Mouse (Mus musculus) Patski (cell line): ENCODE measurements around the gene Nt5c3b. TPM values are rescaled to one million over a fixed set of nuclear protein-coding genes. Genes with fewer than 3 reads are reported as not detected.

Experiments
- ATAC-seq: fragments of 100-300 bp; one replicate; pipeline ENCODE4 v1.8.0; 2021
- CTCF ChIA-PET: fragments of 350-600 bp; sonication (Branson Sonifier 250); formaldehyde crosslinking; loops from one replicate; lab custom pipeline; 2022; ENCODE audit warnings: inconsistent platforms; lab: Charles Lee
- POLR2A ChIA-PET: fragments of 350-600 bp; sonication (Branson Sonifier 250); formaldehyde crosslinking; loops from one replicate; lab custom pipeline; 2022; ENCODE audit warnings: antibody characterized with exemption, inconsistent platforms; lab: Charles Lee
- DNase-seq: peaks from one replicate; pipeline ENCODE4 v3.0.0-alpha.2; 2011; ENCODE audit warnings: low read depth, low spot score
- H3K27me3 ChIP-seq: fragments of 371-371 bp; one replicate; pipeline ENCODE4 v1.5.1; 2021
- CTCF ChIP-seq: fragments of 100-300 bp; IDR thresholded peaks from one replicate; pipeline ENCODE4 v1.5.1; 2021
- in situ Hi-C: fragments of 300-500 bp; cut with MboI; formaldehyde crosslinking; loops from 3 replicates; pipeline ENCODE4 v1.11.1; 2018; ENCODE audit warnings: low pct_unique_long_range_greater_than_20kb, mixed read lengths
- polyA plus RNA-seq: library from polyadenylated mRNA; unstranded; gene quantifications from one replicate; pipeline ENCODE4 v1.2.3, GENCODE M21; 2021

The Nt5c3b gene
- polyA plus RNA-seq, 1 experiment from 2014 or later = 59.8 TPM

- in situ Hi-C loops = no loop called here
- ChIA-PET CTCF (interaction anchor here (1.2 to 4.4 kb wide), 2 partner anchors 10 to 30 kb away, joined by 3 to 14 read pairs; no protein-coding TSS in a partner anchor), POLR2A (interaction anchor here (0.7 kb wide), 1 partner anchor 35 kb away, joined by 3 read pairs; no protein-coding TSS in a partner anchor)
- TF ChIP-seq CTCF = no peak
- H3K27me3 ChIP-seq = no peaks in the 10 kb centered on the region
- DNase-seq (no peak), ATAC-seq (no peak)
Observed at GRCm38 (mm10) chr11:100394353-100395074, 47.1 kb downstream of the Nt5c3b start.

GRCm38 (mm10) chr11:100393733-100394132 is 47.9 kb downstream of the Nt5c3b start:
- ATAC-seq (no peak), DNase-seq (no peak)
- no peak for TF ChIP-seq CTCF
- in situ Hi-C loops = no loop called here
- ChIA-PET POLR2A (no interaction called here), CTCF (interaction anchor here (4.4 kb wide), 1 partner anchor 29 kb away, joined by 14 read pairs; no protein-coding TSS in a partner anchor)
- no peaks in the 10 kb centered on the region for H3K27me3 ChIP-seq

GRCm38 (mm10) chr11:100392958-100393357 is 48.6 kb downstream of the Nt5c3b start:
- no peak for ATAC-seq
- DNase-seq = no peak
- no peaks in the 10 kb centered on the region for H3K27me3 ChIP-seq
- POLR2A ChIA-PET = no interaction called here
- in situ Hi-C loops = no loop called here
- CTCF ChIA-PET = interaction anchor here (1.4 kb wide), 1 partner anchor 45 kb away, joined by 3 read pairs; no protein-coding TSS in a partner anchor
- TF ChIP-seq CTCF = no peak

- ATAC-seq (no peak), DNase-seq (no peak)
- no peaks in the 10 kb centered on the region for H3K27me3 ChIP-seq
- ChIA-PET CTCF (interaction anchor here (1.1 to 1.6 kb wide), 3 partner anchors 16 to 119 kb away, joined by 3 to 6 read pairs (median 3); no protein-coding TSS in a partner anchor), POLR2A (no interaction called here)
- in situ Hi-C loops = no loop called here
- TF ChIP-seq CTCF = no peak
Observed at GRCm38 (mm10) chr11:100391884-100392345, 49.7 kb downstream of the Nt5c3b start.

- ChIA-PET POLR2A (interaction anchor here (1.1 kb wide), 1 partner anchor 10 kb away, joined by 3 read pairs; no protein-coding TSS in a partner anchor), CTCF (interaction anchor here (1.1 to 1.6 kb wide), 2 partner anchors 17 to 120 kb away, joined by 3 to 6 read pairs; no protein-coding TSS in a partner anchor)
- in situ Hi-C loops = no loop called here
- DNase-seq = no peak
- H3K27me3 ChIP-seq = no peaks in the 10 kb centered on the region
- TF ChIP-seq CTCF = no peak
- no peak for ATAC-seq
Observed at GRCm38 (mm10) chr11:100391081-100391883, 50.3 kb downstream of the Nt5c3b start.

- CTCF ChIA-PET = interaction anchor here (1.6 kb wide), 1 partner anchor 14 kb away, joined by 3 read pairs; no protein-coding TSS in a partner anchor
- ATAC-seq (no peak), DNase-seq (no peak)
Observed at GRCm38 (mm10) chr11:100389931-100390445, 51.6 kb downstream of the Nt5c3b start.

GRCm38 (mm10) chr11:100388588-100388987 is 53.0 kb downstream of the Nt5c3b start:
- H3K27me3 ChIP-seq = no peaks in the 10 kb centered on the region
- no peak for ATAC-seq
- ChIA-PET POLR2A (no interaction called here), CTCF (no interaction called here)
- in situ Hi-C loops = no loop called here
- no peak for TF ChIP-seq CTCF
- DNase-seq = no peak

More at GRCm38 (mm10) chr11:100389931-100390445, 51.6 kb downstream of the Nt5c3b start:
- POLR2A ChIA-PET = no interaction called here
- in situ Hi-C loops = no loop called here
- no peak for TF ChIP-seq CTCF
- H3K27me3 ChIP-seq = no peaks in the 10 kb centered on the region

- no peak for TF ChIP-seq CTCF
- POLR2A ChIA-PET = interaction anchor here (0.9 kb wide), 1 partner anchor 17 kb away, joined by 3 read pairs; no protein-coding TSS in a partner anchor
- CTCF ChIA-PET = no interaction called here
- DNase-seq (no peak), ATAC-seq (no peak)
- no peaks in the 10 kb centered on the region for H3K27me3 ChIP-seq
- in situ Hi-C loops = no loop called here
Observed at GRCm38 (mm10) chr11:100387589-100388375, 53.8 kb downstream of the Nt5c3b start.

GRCm38 (mm10) chr11:100387111-100387510 is 54.5 kb downstream of the Nt5c3b start:
- in situ Hi-C loops = no loop called here
- ChIA-PET POLR2A (interaction anchor here (0.9 kb wide), 1 partner anchor 16 kb away, joined by 3 read pairs; no protein-coding TSS in a partner anchor), CTCF (no interaction called here)
- no peak for TF ChIP-seq CTCF
- H3K27me3 ChIP-seq = no peaks in the 10 kb centered on the region
- ATAC-seq (no peak), DNase-seq (no peak)
